Mouse (Mus musculus): ENCODE data around the gene Gm45753.

GRCm38 (mm10) chr8:45330856-45331255 lies 22.6 kb upstream of the Gm45753 start:
- TF ChIP-seq CTCF (IDR thresholded peaks at IDR 0.05; ENCODE audit: insufficient read depth, low read length) = no peak
- TF ChIP-seq POLR2A (IDR thresholded peaks at IDR 0.05; ENCODE audit: borderline replicate concordance, extremely low read depth, low read depth, low read length) = no peak
